Comparison of ENCODE assay signal across 23 mouse cellular contexts in genomic region chr6:31171831-31172569, GRCm38 (mm10).
DNase-seq lines count a peak whose midpoint lies in the region; ATAC-seq and TF ChIP-seq lines count a peak whose summit lies in the region.
"Had no signal": no experiment of that assay in that cellular context is flagged by ENCODE, and none has a peak within 500 bp of the region (broad histone marks: within the 10 kb centered on the region; RNA-seq: fewer than 3 reads in every experiment).

No protein-coding gene starts in this region.

- TF ChIP-seq CTCF in midbrain, postnatal 0 days (IDR thresholded peaks at IDR 0.05), result no peak

- no peak overlapping the region for H3K4me2 ChIP-seq in midbrain, postnatal 0 days (ENCODE audit: low read depth, low read length, poor library complexity, severe bottlenecking)
- no peak overlapping the region for H3K4me2 ChIP-seq in midbrain, embryonic 14.5 days (ENCODE audit: low read length)
- H3K4me2 ChIP-seq: liver, embryonic 13.5 days; lung, embryonic 14.5 days had no signal

- ATAC-seq in frontal cortex, adult (ENCODE audit: low TSS enrichment), result peak; percentile 20
- ATAC-seq in midbrain, postnatal 0 days (ENCODE audit: low FRiP score), result no peak
- no peak for ATAC-seq in midbrain, embryonic 14.5 days (ENCODE audit: low FRiP score, low TSS enrichment)
- ATAC-seq: activated CD4-positive, CD25-positive, alpha-beta regulatory T cell, adult 4 months; CD4-positive, CD25-positive, alpha-beta regulatory T cell, adult 4 months; hindbrain, postnatal 0 days had no signal

- no peaks in the 10 kb centered on the region for H3K4me1 ChIP-seq in midbrain, postnatal 0 days (ENCODE audit: insufficient read depth, low read length)
- no peaks in the 10 kb centered on the region for H3K4me1 ChIP-seq in midbrain, embryonic 14.5 days (ENCODE audit: control insufficient read depth, insufficient read depth, low read length)
- H3K4me1 ChIP-seq: hindbrain, embryonic 10.5 days had no signal

- no peak overlapping the region for H3K4me3 ChIP-seq in midbrain, postnatal 0 days (ENCODE audit: low read depth, low read length)
- no peak overlapping the region for H3K4me3 ChIP-seq in midbrain, embryonic 14.5 days (replicated peaks; ENCODE audit: low read depth, low read length)
- H3K4me3 ChIP-seq: erythroblast, embryonic 14.5 days; heart, embryonic 10.5 days; hindbrain, embryonic 10.5 days; liver, embryonic 13.5 days had no signal

- no peaks in the 10 kb centered on the region for H3K9me3 ChIP-seq in midbrain, postnatal 0 days (ENCODE audit: low read length)
- no peaks in the 10 kb centered on the region for H3K9me3 ChIP-seq in midbrain, embryonic 14.5 days (ENCODE audit: control insufficient read depth, low read length)
- H3K9me3 ChIP-seq: G1E; heart, embryonic 10.5 days; hindbrain, embryonic 10.5 days; liver, embryonic 13.5 days had no signal

- no peak overlapping the region for H3K27ac ChIP-seq in midbrain, postnatal 0 days (ENCODE audit: low read depth, low read length)
- no peak overlapping the region for H3K27ac ChIP-seq in midbrain, embryonic 14.5 days (replicated peaks; ENCODE audit: low read depth, low read length)
- H3K27ac ChIP-seq: heart, embryonic 10.5 days; hindbrain, embryonic 10.5 days; hindbrain, postnatal 0 days; liver, embryonic 13.5 days had no signal

- H3K9ac ChIP-seq in midbrain, postnatal 0 days (replicated peaks; ENCODE audit: low read length, poor library complexity, severe bottlenecking), result no peak overlapping the region
- no peak overlapping the region for H3K9ac ChIP-seq in midbrain, embryonic 14.5 days (replicated peaks; ENCODE audit: low read length)
- H3K9ac ChIP-seq: liver, embryonic 13.5 days; lung, embryonic 14.5 days had no signal

- H3K36me3 ChIP-seq in midbrain, postnatal 0 days (ENCODE audit: insufficient read depth, low read length), result no peaks in the 10 kb centered on the region
- H3K36me3 ChIP-seq in midbrain, embryonic 14.5 days (ENCODE audit: control insufficient read depth, insufficient read depth, low read length), result no peaks in the 10 kb centered on the region
- H3K36me3 ChIP-seq: G1E; hindbrain, embryonic 10.5 days; liver, embryonic 13.5 days had no signal

- no peaks in the 10 kb centered on the region for H3K27me3 ChIP-seq in midbrain, postnatal 0 days (ENCODE audit: insufficient read depth, low read length)
- H3K27me3 ChIP-seq in midbrain, embryonic 14.5 days (ENCODE audit: control insufficient read depth, insufficient read depth, low read length), result no peaks in the 10 kb centered on the region
- H3K27me3 ChIP-seq: liver, embryonic 13.5 days had no signal

- 89% methylated on average over 10 of the region's 10 CpGs for WGBS in midbrain, postnatal 0 days
- 91% methylated on average over 10 of the region's 10 CpGs for WGBS in midbrain, embryonic 14.5 days

- DNase-seq in cerebellum, adult 18-20 months, result peak; percentile 56 to 57
- no peak for DNase-seq in cerebellum, adult 8-10 months
- DNase-seq in frontal cortex, postnatal 14 days (ENCODE audit: low spot score in 2 of 2), result no peak
- peak; percentile 31 for DNase-seq in midbrain, postnatal 0 days (ENCODE audit: low spot score)
- no peak for DNase-seq in midbrain, embryonic 14.5 days
- peak; percentile 58 for DNase-seq in telencephalon, adult 2 months (ENCODE audit: low read depth, low spot score)
- DNase-seq in heart, adult 9 months (ENCODE audit: low spot score in 2 of 2), result no peak
- DNase-seq: adrenal gland, postnatal 14 days; kidney, adult 11 months; liver, embryonic 13.5 days; lung, embryonic 14.5 days; lung, postnatal 36 days; spleen, adult 18-20 months; thymus, adult 18-20 months; thymus, postnatal 4 days had no signal

Comparison
In these comparisons a context has a peak if more than half of its experiments do, and no peak if none do; other contexts are left out.
1. DNase-seq: peak in cerebellum, adult 18-20 months (2 of 2), midbrain, postnatal 0 days (single experiment) and telencephalon, adult 2 months (single experiment); none in cerebellum, adult 8-10 months (single experiment), frontal cortex, postnatal 14 days (0 of 2), midbrain, embryonic 14.5 days (single experiment) and heart, adult 9 months (0 of 2).